Mouse (Mus musculus): ENCODE measurements around the gene Kcnj10. TPM values are rescaled to one million over a fixed set of nuclear protein-coding genes. Genes with fewer than 3 reads are reported as not detected.

Gene Kcnj10
- 0.18 and 0.28 TPM in 2 replicates for polyA plus RNA-seq (2014; fragmentation: Nextera tagmentation; extraction: Ambion mirVana)

DNA sequence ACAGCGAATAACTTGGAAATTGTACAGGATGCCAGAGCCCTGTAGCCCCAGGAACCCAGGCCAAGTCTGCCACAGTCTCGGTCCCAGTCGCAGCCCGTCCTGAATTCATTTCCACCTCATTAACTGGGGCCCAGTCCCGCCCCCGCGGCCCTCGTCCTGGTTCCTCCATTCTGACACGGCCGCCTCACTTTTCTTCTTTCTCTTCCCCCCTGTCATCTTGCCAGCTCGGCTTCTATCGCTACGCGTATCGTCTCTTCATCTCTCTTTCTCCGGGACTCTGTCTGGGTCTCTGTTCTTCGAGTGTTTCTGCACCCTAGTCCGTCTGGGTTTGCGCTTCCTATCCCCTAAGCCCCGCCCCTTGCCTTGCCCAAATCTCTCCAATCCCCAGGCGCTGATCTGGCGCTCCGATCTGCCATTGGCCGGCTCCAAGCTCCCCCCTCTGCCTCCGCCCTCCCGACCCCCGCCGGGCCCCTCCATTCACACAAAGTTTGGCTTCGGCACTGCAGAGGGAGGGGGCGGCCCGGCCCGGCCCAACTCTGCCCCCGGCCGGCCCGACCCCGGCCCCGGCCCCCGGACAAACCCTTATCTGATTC, at the start of gene Kcnj10:
Kcnj10 (plus strand) TSS at position 482 of the 593 bp plus-strand sequence.
- ATAC-seq (ENCODE audit: low read depth) (peak; percentile 94), DNase-seq (ENCODE audit: low spot score) (peak; percentile 91)
- H3K4me2 ChIP-seq (ENCODE audit: low read depth, low read length): peak within 1 kb of the TSS; percentile 66
- 2% methylated on average over 32 of the region's 38 CpGs for WGBS
- H3K36me3 ChIP-seq (ENCODE audit: control insufficient read depth, insufficient read depth, low read length): no peaks in the 10 kb centered on the region
- H3K27me3 ChIP-seq (replicated peaks; ENCODE audit: control insufficient read depth, insufficient read depth, low read length): peaks cover 30% of the 10 kb centered on the region
- no peaks in the 10 kb centered on the region for H3K9me3 ChIP-seq (ENCODE audit: control insufficient read depth, low read length)
- H3K4me1 ChIP-seq (ENCODE audit: control insufficient read depth, insufficient read depth, low read length): peaks cover 3% of the 10 kb centered on the region; the same call in 1 of the 2 replicates
- H3K27ac ChIP-seq (replicated peaks; ENCODE audit: low read depth, low read length): no peak within 1 kb of the TSS
- peak within 1 kb of the TSS; percentile 47; the same call in 1 of the 2 replicates for H3K9ac ChIP-seq (ENCODE audit: low read depth, low read length)
- peak within 1 kb of the TSS; percentile 42 for H3K4me3 ChIP-seq (ENCODE audit: low read depth, low read length)

DNA sequence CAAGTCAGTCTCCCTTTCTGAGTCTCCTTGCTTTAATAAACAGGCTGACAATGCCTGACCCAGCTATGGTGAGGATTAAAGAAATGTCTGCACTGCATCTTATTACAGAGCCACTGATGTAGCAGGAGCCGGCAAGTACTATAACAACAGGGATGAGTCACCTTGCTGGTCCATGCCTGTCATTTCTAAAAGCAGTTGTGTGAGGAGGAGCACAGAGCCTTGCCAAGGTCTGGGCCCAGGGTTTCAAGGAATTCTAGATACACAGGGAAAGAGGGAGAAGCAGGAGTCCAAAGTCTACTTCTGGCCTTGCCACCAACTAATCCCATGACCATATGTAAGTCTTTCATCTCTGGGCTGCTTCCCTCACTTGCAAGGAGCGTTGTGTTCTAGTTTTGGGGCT, 48.1 kb upstream of the Kcnj10 start:
- no peak overlapping the region for H3K4me2 ChIP-seq (ENCODE audit: low read depth, low read length)
- no peaks in the 10 kb centered on the region for H3K27me3 ChIP-seq (replicated peaks; ENCODE audit: control insufficient read depth, insufficient read depth, low read length)
- peaks cover 31% of the 10 kb centered on the region for H3K4me1 ChIP-seq (ENCODE audit: control insufficient read depth, insufficient read depth, low read length)
- DNase-seq (ENCODE audit: low spot score) (no peak), ATAC-seq (ENCODE audit: low read depth) (no peak)
- H3K27ac ChIP-seq (replicated peaks; ENCODE audit: low read depth, low read length): no peak overlapping the region
- no peaks in the 10 kb centered on the region for H3K9me3 ChIP-seq (ENCODE audit: control insufficient read depth, low read length)
- H3K9ac ChIP-seq (ENCODE audit: low read depth, low read length): no peak overlapping the region
- 82% methylated on average over 2 of the region's 2 CpGs for WGBS
- no peaks in the 10 kb centered on the region for H3K36me3 ChIP-seq (ENCODE audit: control insufficient read depth, insufficient read depth, low read length)
- H3K4me3 ChIP-seq (ENCODE audit: low read depth, low read length): no peak overlapping the region

DNA sequence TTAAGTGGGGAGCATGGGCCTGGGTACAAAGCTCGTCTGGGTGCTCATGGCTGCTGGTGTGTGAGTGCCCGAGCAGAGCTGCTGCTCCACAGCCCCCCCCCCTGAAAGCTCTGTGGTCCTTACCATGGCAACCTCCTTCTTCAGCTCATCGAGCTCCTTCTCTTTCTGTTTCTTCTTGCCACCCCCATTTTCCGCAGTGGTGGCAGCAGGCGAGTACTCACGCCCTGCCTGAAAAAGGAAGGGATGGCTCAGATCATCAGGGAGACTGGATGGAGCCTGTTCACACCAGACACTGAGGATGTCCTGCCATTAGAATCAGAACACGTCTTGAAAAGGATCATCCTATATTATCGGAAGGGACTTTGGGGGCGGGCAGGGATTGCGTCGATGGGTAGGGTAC, 47.6 kb upstream of the Kcnj10 start:
- Histone ChIP-seq H3K9me3 (ENCODE audit: control insufficient read depth, low read length) (no peaks in the 10 kb centered on the region), H3K36me3 (ENCODE audit: control insufficient read depth, insufficient read depth, low read length) (no peaks in the 10 kb centered on the region), H3K4me2 (ENCODE audit: low read depth, low read length) (no peak overlapping the region), H3K27me3 (replicated peaks; ENCODE audit: control insufficient read depth, insufficient read depth, low read length) (no peaks in the 10 kb centered on the region), H3K4me1 (ENCODE audit: control insufficient read depth, insufficient read depth, low read length) (peaks cover 36% of the 10 kb centered on the region), H3K9ac (ENCODE audit: low read depth, low read length) (no peak overlapping the region), H3K4me3 (ENCODE audit: low read depth, low read length) (no peak overlapping the region), H3K27ac (replicated peaks; ENCODE audit: low read depth, low read length) (no peak overlapping the region)
- no peak for ATAC-seq (ENCODE audit: low read depth)
- 90% methylated on average over 10 of the region's 11 CpGs for WGBS
- DNase-seq (ENCODE audit: low spot score): no peak

DNA sequence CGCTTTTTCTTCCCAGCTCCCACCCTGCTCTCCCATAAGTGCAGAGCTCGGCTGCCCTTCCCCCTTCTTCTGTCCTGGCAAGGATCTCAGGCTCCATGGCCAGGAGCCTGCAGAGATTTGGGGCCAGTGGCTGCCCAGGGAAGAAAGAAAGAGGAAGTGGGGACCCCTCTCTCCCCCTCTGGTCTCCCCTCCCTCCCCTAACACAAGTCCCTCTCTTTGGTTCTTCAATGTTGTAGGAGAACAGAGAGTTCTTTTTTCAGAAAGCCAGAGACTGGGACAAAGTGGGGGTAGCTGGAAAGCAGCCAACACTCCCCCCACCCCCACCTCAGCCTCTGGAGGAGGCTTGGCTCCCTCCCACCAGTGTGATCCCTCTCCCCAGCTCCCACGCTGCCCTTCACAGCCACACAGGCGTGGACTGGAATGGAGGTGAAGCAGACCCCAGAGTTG, 45.2 kb upstream of the Kcnj10 start:
- H3K9me3 ChIP-seq (ENCODE audit: control insufficient read depth, low read length): no peaks in the 10 kb centered on the region
- no peak overlapping the region for H3K9ac ChIP-seq (ENCODE audit: low read depth, low read length)
- WGBS: 30% methylated on average over 4 of the region's 4 CpGs
- ATAC-seq (ENCODE audit: low read depth) (peak; percentile 59), DNase-seq (ENCODE audit: low spot score) (peak; percentile 51)
- H3K27me3 ChIP-seq (replicated peaks; ENCODE audit: control insufficient read depth, insufficient read depth, low read length): no peaks in the 10 kb centered on the region
- H3K4me1 ChIP-seq (ENCODE audit: control insufficient read depth, insufficient read depth, low read length): peaks cover 39% of the 10 kb centered on the region
- peak overlapping the region; percentile 63 for H3K27ac ChIP-seq (replicated peaks; ENCODE audit: low read depth, low read length)
- H3K4me3 ChIP-seq (ENCODE audit: low read depth, low read length): no peak overlapping the region
- no peaks in the 10 kb centered on the region for H3K36me3 ChIP-seq (ENCODE audit: control insufficient read depth, insufficient read depth, low read length)
- H3K4me2 ChIP-seq (ENCODE audit: low read depth, low read length): peak overlapping the region; percentile 47; the same call in 1 of the 2 replicates

DNA sequence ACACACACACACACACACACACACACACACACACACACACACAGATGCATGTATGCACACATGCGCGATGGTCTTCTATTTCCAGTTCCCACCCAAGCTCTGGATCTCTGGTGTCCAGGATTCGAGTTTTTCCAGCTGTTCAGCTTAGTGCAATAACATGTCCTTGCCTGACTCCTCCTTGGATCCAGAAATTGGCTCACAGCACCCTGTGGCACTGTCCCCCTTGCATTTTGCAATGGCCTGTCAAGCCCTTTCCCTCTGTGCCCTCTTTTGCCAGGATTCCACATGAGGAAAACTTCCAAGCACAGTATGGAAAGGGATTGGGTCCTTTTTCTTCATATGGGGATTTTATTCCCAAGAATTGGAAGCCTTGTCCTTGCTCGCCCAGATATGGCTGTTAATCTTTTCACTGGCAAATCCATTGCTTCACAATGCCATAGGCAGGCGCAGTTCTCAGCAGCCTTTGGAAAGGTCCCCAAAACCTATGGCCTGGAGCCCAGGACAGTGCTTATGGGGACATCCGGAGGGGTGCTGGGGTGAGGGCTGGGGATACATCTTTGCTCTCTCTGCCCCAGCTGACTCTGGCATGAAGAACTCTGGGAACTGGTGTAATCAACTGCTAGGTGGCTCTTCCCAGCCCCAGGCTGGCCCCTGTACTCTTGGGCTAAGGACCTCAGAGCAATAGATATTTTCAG, 44.0 kb upstream of the Kcnj10 start:
- no peak overlapping the region for H3K27ac ChIP-seq (replicated peaks; ENCODE audit: low read depth, low read length)
- H3K4me3 ChIP-seq (ENCODE audit: low read depth, low read length): peak overlapping the region; percentile 24; the same call in 1 of the 2 replicates
- ATAC-seq (ENCODE audit: low read depth) (no peak), DNase-seq (ENCODE audit: low spot score) (no peak)
- H3K36me3 ChIP-seq (ENCODE audit: control insufficient read depth, insufficient read depth, low read length): no peaks in the 10 kb centered on the region
- H3K9me3 ChIP-seq (ENCODE audit: control insufficient read depth, low read length): no peaks in the 10 kb centered on the region
- peak overlapping the region; percentile 45; the same call in 1 of the 2 replicates for H3K9ac ChIP-seq (ENCODE audit: low read depth, low read length)
- 87% methylated on average over 6 of the region's 6 CpGs for WGBS
- no peaks in the 10 kb centered on the region for H3K27me3 ChIP-seq (replicated peaks; ENCODE audit: control insufficient read depth, insufficient read depth, low read length)
- H3K4me1 ChIP-seq (ENCODE audit: control insufficient read depth, insufficient read depth, low read length): peaks cover 43% of the 10 kb centered on the region
- H3K4me2 ChIP-seq (ENCODE audit: low read depth, low read length): peak overlapping the region; percentile 47

DNA sequence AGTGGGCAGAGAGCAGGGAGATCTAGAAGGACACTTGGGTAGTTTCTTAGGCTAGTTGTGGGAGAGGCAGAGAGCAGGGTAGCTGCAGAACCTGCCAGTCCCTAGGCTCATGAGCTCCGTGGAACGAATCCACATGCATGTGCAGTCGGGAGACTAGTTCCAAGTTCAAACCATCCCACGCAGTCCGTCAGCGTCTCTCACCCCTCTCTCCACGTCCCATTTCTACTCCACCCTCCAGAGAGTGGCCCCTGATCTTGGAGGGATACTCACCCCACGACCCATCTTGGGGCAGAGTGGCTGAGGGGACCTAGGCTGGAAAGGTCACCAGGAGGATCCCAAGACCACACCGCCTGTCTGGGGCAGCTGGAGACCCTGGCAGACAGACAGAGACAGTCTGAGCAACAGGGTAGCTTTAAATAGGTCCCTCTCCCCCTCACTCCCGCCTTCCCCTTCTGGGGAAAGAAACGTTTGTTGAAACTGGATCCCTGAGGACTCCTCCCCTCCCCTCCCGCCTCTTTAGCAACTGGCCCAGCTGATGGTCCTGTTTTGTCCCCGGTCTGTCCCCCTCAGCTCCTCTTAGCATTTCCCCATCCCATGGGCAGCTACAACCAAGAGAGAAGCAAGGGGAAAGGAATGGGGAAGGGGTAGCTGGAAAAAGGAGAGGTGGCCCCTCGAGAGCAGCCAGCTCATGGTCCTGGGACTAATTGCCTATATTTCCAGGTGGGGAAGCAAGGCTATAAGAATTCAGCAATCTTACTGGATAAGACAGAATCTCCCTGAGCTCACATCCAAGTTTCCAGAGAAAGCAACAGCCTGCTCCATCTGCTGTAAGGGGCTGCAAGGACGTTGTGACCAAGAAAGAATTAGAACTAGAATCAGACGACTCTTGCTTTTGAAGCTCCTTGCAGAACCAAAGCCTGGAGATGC, 43.1 kb upstream of the Kcnj10 start, which contains the start of gene Atp1a2:
Atp1a2 (minus strand) TSS at position 454 of the 927 bp plus-strand sequence.
- Histone ChIP-seq H3K9ac (ENCODE audit: low read depth, low read length) (peak within 1 kb of the TSS; percentile 45; the same call in 1 of the 2 replicates), H3K4me2 (ENCODE audit: low read depth, low read length) (peak within 1 kb of the TSS; percentile 47), H3K4me1 (ENCODE audit: control insufficient read depth, insufficient read depth, low read length) (peaks cover 43% of the 10 kb centered on the region), H3K36me3 (ENCODE audit: control insufficient read depth, insufficient read depth, low read length) (no peaks in the 10 kb centered on the region), H3K4me3 (ENCODE audit: low read depth, low read length) (peak within 1 kb of the TSS; percentile 24), H3K27ac (replicated peaks; ENCODE audit: low read depth, low read length) (peak within 1 kb of the TSS; percentile 55; the same call in 1 of the 2 replicates), H3K27me3 (replicated peaks; ENCODE audit: control insufficient read depth, insufficient read depth, low read length) (no peaks in the 10 kb centered on the region), H3K9me3 (ENCODE audit: control insufficient read depth, low read length) (no peaks in the 10 kb centered on the region)
- ATAC-seq (ENCODE audit: low read depth): peak; percentile 69
- 5% methylated on average over 16 of the region's 16 CpGs for WGBS
- peak; percentile 87 for DNase-seq (ENCODE audit: low spot score)

DNA sequence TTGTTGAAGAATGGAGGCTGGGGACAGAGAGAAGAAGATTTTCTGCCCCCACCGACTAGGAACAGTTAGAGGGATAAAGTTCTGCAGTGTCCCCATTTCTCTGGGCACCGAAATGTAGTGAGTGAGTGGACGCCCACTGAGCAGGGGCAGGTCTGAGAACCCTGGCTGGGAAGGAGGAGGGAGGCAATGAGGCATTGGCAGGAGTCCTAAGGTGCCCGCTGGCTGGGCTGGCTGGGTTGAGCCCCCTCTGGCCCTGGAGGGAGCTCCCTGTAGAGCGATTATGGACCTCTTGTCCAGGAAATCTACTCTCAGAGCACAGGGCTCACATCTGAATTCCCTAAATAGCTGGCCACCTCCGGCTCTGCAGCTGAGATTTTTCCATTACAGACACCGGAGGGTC, 41.5 kb upstream of the Kcnj10 start:
- Histone ChIP-seq H3K4me2 (ENCODE audit: low read depth, low read length) (no peak overlapping the region), H3K9ac (ENCODE audit: low read depth, low read length) (no peak overlapping the region), H3K9me3 (ENCODE audit: control insufficient read depth, low read length) (no peaks in the 10 kb centered on the region), H3K27ac (replicated peaks; ENCODE audit: low read depth, low read length) (no peak overlapping the region), H3K27me3 (replicated peaks; ENCODE audit: control insufficient read depth, insufficient read depth, low read length) (no peaks in the 10 kb centered on the region), H3K4me1 (ENCODE audit: control insufficient read depth, insufficient read depth, low read length) (peaks cover 41% of the 10 kb centered on the region), H3K4me3 (ENCODE audit: low read depth, low read length) (no peak overlapping the region), H3K36me3 (ENCODE audit: control insufficient read depth, insufficient read depth, low read length) (no peaks in the 10 kb centered on the region)
- ATAC-seq (ENCODE audit: low read depth): no peak
- DNase-seq (ENCODE audit: low spot score): no peak
- WGBS: 56% methylated on average over 6 of the region's 7 CpGs

DNA sequence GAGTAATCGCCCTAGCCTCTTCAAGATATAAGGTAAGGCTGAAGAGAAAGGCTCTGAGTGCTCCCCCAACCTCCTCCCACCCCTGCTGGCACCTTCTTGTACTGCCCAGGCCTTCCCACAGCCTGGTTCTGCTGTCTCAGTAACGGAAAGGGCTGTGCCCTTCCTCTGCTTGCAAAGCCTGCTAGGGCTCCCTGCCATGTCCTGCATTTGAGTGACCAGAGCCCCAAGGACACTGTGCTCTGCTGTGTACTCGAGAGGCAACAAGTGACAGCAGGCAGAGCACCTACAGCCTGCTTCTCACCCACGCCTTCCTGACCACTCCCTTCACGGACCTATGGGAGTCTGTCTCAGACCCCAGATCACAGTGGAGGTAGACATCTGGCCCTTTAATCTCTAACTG, 40.8 kb upstream of the Kcnj10 start:
- Histone ChIP-seq H3K4me2 (ENCODE audit: low read depth, low read length) (no peak overlapping the region), H3K27me3 (replicated peaks; ENCODE audit: control insufficient read depth, insufficient read depth, low read length) (no peaks in the 10 kb centered on the region), H3K27ac (replicated peaks; ENCODE audit: low read depth, low read length) (no peak overlapping the region), H3K9me3 (ENCODE audit: control insufficient read depth, low read length) (no peaks in the 10 kb centered on the region), H3K4me1 (ENCODE audit: control insufficient read depth, insufficient read depth, low read length) (peaks cover 35% of the 10 kb centered on the region), H3K4me3 (ENCODE audit: low read depth, low read length) (no peak overlapping the region), H3K36me3 (ENCODE audit: control insufficient read depth, insufficient read depth, low read length) (no peaks in the 10 kb centered on the region), H3K9ac (ENCODE audit: low read depth, low read length) (no peak overlapping the region)
- no peak for ATAC-seq (ENCODE audit: low read depth)
- no peak for DNase-seq (ENCODE audit: low spot score)
- 74% methylated on average over 5 of the region's 5 CpGs for WGBS

Measured in embryonic facial prominence, embryonic 14.5 days (tissue).